Mouse (Mus musculus): ENCODE measurements around the gene Snapc1. TPM values are rescaled to one million over a fixed set of nuclear protein-coding genes. Genes with fewer than 3 reads are reported as not detected.

Snapc1 gene
- polyA plus RNA-seq, 1 experiment from 2014 or later, result 16.7 TPM

DNA sequence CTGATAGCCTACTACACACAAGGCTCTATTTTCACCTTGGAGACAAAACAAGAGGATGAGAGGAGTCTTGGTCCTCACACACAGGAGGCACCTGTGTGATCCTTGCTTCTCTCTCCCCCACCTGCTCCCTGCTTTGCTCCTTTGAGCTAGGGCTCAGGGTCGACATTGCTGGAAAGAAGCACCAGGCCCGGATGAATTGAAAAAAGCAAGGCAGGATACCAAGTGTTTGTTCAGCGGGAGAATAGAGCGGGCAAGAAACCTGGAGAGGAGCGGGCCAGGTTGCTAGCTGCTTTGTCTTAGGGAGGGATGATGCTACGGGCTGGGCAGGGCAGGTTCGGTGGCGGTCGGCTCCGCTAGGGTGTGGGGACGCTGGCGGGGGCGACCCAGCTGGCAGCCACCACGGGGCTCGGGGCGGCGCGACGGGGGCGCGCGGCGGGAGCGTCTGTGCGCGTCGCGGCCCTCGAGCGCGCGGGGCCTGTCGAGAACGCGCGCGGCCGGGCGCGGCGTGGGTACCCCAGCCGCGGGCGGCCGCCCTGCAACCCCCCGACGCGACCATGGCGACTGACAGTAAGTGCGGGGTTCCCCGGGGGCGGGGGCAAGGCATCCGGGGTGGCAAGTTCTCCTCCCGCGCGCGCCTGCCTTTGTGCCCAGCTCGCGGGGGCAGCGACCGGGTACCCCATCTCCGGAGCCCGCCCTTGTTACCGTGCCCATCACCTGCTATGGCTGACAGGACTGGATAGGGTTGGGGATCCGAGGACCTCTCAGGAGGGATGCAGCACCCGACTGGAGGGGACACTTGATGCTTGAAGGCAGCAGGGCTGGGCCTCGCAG lies 33.2 kb downstream of the Snapc1 start, which contains the start of gene Syt16:
Syt16 (plus strand) TSS at position 365 of the 831 bp plus-strand sequence.
- no peaks in the 10 kb centered on the region for H3K4me1 ChIP-seq
- no peaks in the 10 kb centered on the region for H3K9me3 ChIP-seq
- H3K27ac ChIP-seq, result no peak within 1 kb of the TSS
- ATAC-seq (ENCODE audit: insufficient read depth, low FRiP score, low read depth), result no peak
- no peak within 1 kb of the TSS; the same call in 1 of the 2 replicates for H3K9ac ChIP-seq
- H3K4me3 ChIP-seq (replicated peaks), result peak within 1 kb of the TSS; percentile 54
- peaks cover 21% of the 10 kb centered on the region for H3K27me3 ChIP-seq (replicated peaks)
- peak within 1 kb of the TSS; percentile 95 for H3K4me2 ChIP-seq
- 2% methylated on average over 65 of the region's 67 CpGs for WGBS
- H3K36me3 ChIP-seq, result no peaks in the 10 kb centered on the region

DNA sequence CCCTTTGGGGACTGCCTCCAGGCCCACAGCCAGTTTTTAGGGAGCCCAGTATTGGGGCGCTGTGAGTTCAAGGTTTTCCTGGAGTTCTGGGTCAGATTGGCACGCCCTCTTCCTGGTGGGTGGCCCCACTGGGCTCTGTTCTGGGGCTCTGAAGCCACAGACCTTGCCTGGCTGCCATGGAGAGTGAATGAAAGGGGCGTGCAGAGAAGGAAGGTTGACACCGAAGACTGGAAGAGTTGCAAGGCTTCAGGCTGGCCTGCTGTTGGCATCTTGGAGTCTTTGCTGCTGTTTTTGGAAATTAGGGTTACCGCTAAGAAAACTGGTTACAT lies 33.8 kb downstream of the Snapc1 start:
- Histone ChIP-seq H3K9me3 (no peaks in the 10 kb centered on the region), H3K9ac (no peak overlapping the region), H3K27me3 (replicated peaks) (peaks cover 21% of the 10 kb centered on the region), H3K4me1 (no peaks in the 10 kb centered on the region), H3K4me2 (peak overlapping the region; percentile 95), H3K36me3 (no peaks in the 10 kb centered on the region), H3K27ac (no peak overlapping the region), H3K4me3 (replicated peaks) (peak overlapping the region; percentile 54)
- WGBS, result 45% methylated on average over 5 of the region's 5 CpGs
- ATAC-seq (ENCODE audit: insufficient read depth, low FRiP score, low read depth), result no peak

DNA sequence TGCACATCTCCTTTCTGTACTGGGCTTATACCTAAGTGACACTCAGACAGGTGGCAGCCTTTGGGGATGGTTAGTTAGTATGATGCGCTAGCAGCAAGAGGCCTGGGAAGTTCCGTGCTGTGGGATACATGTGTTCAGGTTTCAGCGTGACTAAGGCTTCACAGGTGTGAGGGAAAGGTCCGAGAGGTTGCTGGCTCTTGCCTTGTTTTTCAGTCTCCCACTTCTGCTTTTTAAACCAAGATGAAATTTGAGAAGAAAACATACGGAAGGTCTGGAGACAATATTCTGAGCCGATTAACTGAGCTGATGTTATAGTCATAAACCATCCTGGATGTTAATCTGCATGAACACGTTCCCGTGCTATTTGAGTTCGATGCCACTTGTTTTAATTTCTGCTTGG lies 38.2 kb downstream of the Snapc1 start:
- 87% methylated on average over 9 of the region's 9 CpGs for WGBS
- H3K9me3 ChIP-seq, result no peaks in the 10 kb centered on the region
- H3K27me3 ChIP-seq (replicated peaks), result peaks cover 8% of the 10 kb centered on the region
- H3K4me1 ChIP-seq, result no peaks in the 10 kb centered on the region
- no peak overlapping the region for H3K4me3 ChIP-seq (replicated peaks)
- H3K36me3 ChIP-seq, result no peaks in the 10 kb centered on the region
- no peak overlapping the region for H3K27ac ChIP-seq
- no peak overlapping the region for H3K9ac ChIP-seq
- ATAC-seq (ENCODE audit: insufficient read depth, low FRiP score, low read depth), result no peak
- H3K4me2 ChIP-seq, result no peak overlapping the region

DNA sequence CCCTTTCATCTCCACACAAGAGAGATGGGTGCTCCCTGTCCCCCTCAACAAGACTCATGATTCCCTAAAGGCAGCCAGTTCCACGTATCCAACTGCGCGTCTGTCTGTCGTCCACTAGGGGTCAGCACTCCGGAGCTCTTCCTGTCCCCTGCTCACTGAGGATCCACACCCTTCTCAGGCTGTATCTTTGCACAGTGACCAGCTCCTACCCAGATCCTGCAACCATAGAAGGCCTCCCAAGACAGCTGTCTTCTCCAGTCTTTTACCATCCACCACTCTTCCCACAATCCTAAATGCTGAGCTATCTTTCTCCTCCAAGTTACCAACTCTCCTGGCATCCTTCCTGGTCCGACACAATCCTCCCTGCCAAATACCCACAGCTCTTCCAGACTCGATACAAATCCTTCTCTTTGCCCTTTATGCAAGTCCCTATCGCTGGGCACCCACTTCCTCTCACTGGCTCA lies 45.2 kb downstream of the Snapc1 start:
- ATAC-seq (ENCODE audit: insufficient read depth, low FRiP score, low read depth), result no peak; the same call in 1 of the 2 replicates
- H3K9ac ChIP-seq, result no peak overlapping the region
- H3K4me1 ChIP-seq, result no peaks in the 10 kb centered on the region
- no peaks in the 10 kb centered on the region for H3K9me3 ChIP-seq
- no peak overlapping the region for H3K4me3 ChIP-seq (replicated peaks)
- H3K36me3 ChIP-seq, result no peaks in the 10 kb centered on the region
- H3K27ac ChIP-seq, result no peak overlapping the region
- no peaks in the 10 kb centered on the region for H3K27me3 ChIP-seq (replicated peaks)
- 25% methylated on average over 8 of the region's 8 CpGs for WGBS
- H3K4me2 ChIP-seq, result no peak overlapping the region

DNA sequence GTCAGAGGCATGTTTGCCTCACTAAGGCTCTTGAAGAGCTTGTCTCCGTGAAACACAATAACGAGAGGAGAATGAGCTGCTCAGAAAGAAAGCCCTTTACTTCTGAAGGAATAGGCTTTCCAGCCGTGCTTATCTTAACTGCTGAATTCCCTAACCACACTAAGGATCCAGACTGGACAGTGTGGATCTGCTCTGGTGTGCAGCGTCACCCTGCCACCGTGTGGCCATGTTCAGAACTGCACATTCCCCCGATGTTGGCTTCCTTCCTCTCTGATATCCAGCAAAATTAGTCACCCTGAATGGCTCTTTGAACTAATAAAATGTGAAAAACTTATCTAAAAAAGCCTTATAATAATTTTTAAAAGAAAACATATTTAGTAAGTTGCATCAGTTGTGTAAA lies 49.5 kb downstream of the Snapc1 start:
- no peaks in the 10 kb centered on the region for H3K4me1 ChIP-seq
- H3K27ac ChIP-seq, result no peak overlapping the region
- WGBS, result 1% methylated on average over 6 of the region's 6 CpGs
- H3K4me2 ChIP-seq, result peak overlapping the region; percentile 35
- peak; percentile 72; the same call in 1 of the 2 replicates for ATAC-seq (ENCODE audit: insufficient read depth, low FRiP score, low read depth)
- H3K36me3 ChIP-seq, result no peaks in the 10 kb centered on the region
- H3K9ac ChIP-seq, result no peak overlapping the region
- no peak overlapping the region for H3K4me3 ChIP-seq (replicated peaks)
- H3K9me3 ChIP-seq, result no peaks in the 10 kb centered on the region
- H3K27me3 ChIP-seq (replicated peaks), result no peaks in the 10 kb centered on the region

DNA sequence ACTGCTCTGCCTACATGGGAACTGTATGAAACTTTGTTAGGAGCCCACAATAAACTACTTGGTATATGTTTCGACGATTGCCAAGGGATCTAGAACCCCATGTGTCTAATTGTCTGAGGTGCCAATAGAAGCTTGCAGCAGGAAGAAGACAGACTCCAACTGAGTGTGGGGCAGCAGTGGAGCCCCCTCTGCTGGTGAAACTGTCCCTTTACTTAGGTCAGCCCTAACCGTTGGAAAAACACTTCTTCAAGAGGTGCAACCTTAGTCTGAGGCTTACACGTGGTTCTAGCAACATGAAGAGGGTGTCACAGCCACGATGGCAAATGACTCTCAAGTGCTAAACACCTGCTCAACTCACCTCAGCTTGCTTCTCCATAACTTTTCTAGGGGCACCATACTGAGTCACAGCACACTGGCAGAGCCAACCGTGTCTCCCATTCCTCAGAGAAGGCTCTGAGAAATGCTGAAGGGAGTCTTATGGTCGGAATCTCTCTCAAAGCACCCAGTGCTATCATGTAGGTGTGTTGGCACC lies 50.5 kb downstream of the Snapc1 start:
- Histone ChIP-seq H3K9me3 (no peaks in the 10 kb centered on the region), H3K27me3 (replicated peaks) (no peaks in the 10 kb centered on the region), H3K4me1 (no peaks in the 10 kb centered on the region), H3K4me2 (no peak overlapping the region), H3K27ac (no peak overlapping the region), H3K9ac (no peak overlapping the region), H3K4me3 (replicated peaks) (no peak overlapping the region), H3K36me3 (no peaks in the 10 kb centered on the region)
- no peak for ATAC-seq (ENCODE audit: insufficient read depth, low FRiP score, low read depth)
- 58% methylated on average over 7 of the region's 7 CpGs for WGBS

- H3K36me3 ChIP-seq, result no peaks in the 10 kb centered on the region
- H3K9ac ChIP-seq, result no peak overlapping the region
- WGBS, result 76% methylated on average over 5 of the region's 5 CpGs
- no peak for ATAC-seq (ENCODE audit: insufficient read depth, low FRiP score, low read depth)
- no peak overlapping the region for H3K27ac ChIP-seq
- no peaks in the 10 kb centered on the region for H3K4me1 ChIP-seq
- no peak overlapping the region for H3K4me2 ChIP-seq
- H3K9me3 ChIP-seq, result no peaks in the 10 kb centered on the region
- no peaks in the 10 kb centered on the region for H3K27me3 ChIP-seq (replicated peaks)
- H3K4me3 ChIP-seq (replicated peaks), result no peak overlapping the region
Measured at GRCm38 (mm10) chr12:74015491-74015890, 51.2 kb downstream of the Snapc1 start.

- Histone ChIP-seq H3K4me3 (replicated peaks) (no peak overlapping the region), H3K36me3 (no peaks in the 10 kb centered on the region), H3K4me2 (no peak overlapping the region), H3K27ac (no peak overlapping the region), H3K9me3 (no peaks in the 10 kb centered on the region), H3K4me1 (no peaks in the 10 kb centered on the region), H3K9ac (no peak overlapping the region), H3K27me3 (replicated peaks) (no peaks in the 10 kb centered on the region)
- WGBS, result 74% methylated on average over 5 of the region's 5 CpGs
- ATAC-seq (ENCODE audit: insufficient read depth, low FRiP score, low read depth), result no peak
Measured at GRCm38 (mm10) chr12:74023260-74023659, 59.0 kb downstream of the Snapc1 start.

DNA sequence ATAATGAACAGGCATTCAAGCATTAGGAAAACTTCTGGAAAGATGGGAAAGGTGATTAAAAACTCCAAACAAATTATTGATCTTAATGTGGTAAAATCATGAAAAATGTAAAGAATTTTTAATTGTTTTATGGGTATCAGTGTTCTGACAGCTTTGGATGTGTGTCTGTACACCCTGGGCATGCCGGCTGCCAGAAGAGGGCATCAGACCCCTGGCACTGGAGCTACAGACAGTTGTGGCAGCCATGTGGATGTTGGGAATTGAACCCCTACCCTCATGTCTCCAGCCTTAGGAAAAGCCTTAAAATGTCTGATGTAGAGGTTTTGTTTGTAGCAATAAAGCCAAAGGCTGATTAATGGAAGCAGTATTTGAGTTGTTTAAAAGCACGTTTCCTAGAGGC lies 60.6 kb downstream of the Snapc1 start:
- Histone ChIP-seq H3K9ac (no peak overlapping the region), H3K4me3 (replicated peaks) (no peak overlapping the region), H3K9me3 (no peaks in the 10 kb centered on the region), H3K4me2 (no peak overlapping the region), H3K27ac (no peak overlapping the region), H3K4me1 (no peaks in the 10 kb centered on the region), H3K36me3 (no peaks in the 10 kb centered on the region), H3K27me3 (replicated peaks) (no peaks in the 10 kb centered on the region)
- 68% methylated on average over 2 of the region's 2 CpGs for WGBS
- no peak for ATAC-seq (ENCODE audit: insufficient read depth, low FRiP score, low read depth)

Other genes with a start within 250 kb of the Snapc1 start
- 65.3 and 67.4 TPM in 2 replicates for gene Hif1a, start 63.1 kb upstream of the Snapc1 start, polyA plus RNA-seq (2015; fragmentation: Nextera tagmentation; extraction: Ambion mirVana)
- 11.0 and 11.2 TPM in 2 replicates for gene Gm49321, start 26.8 kb upstream of the Snapc1 start, polyA plus RNA-seq (2015; fragmentation: Nextera tagmentation; extraction: Ambion mirVana)
- gene Syt16, start 33.2 kb downstream of the Snapc1 start, polyA plus RNA-seq (2015; fragmentation: Nextera tagmentation; extraction: Ambion mirVana), result 2.1 and 2.4 TPM in 2 replicates